Mouse (Mus musculus) G1E (cell line): ENCODE measurements around the gene Fam131c.

Source experiments
- CTCF ChIP-seq: IDR thresholded peaks from 2 replicates; pipeline ENCODE4 v1.5.1; 2012; ENCODE audit warnings: low read depth, low read length, inconsistent platforms, mixed read lengths
- GATA2 ChIP-seq: IDR thresholded peaks from 2 replicates; pipeline ENCODE4 v1.6.1; 2012; ENCODE audit warnings: low read depth, low read length, inconsistent platforms, borderline replicate concordance
- POLR2AphosphoS5 ChIP-seq: IDR thresholded peaks from 2 replicates; pipeline ENCODE4 v1.6.1; 2012; ENCODE audit warnings: low read depth, low read length, inconsistent platforms; ENCODE audit not compliant: insufficient replicate concordance

GRCm38 (mm10) chr4:141427921-141428320 is 59.9 kb downstream of the Fam131c start:
- no peak for TF ChIP-seq CTCF
- TF ChIP-seq GATA2, result no peak
- TF ChIP-seq POLR2AphosphoS5, result no peak
